Comparison of ENCODE assay signal across 20 mouse cellular contexts in the genomic region with DNA sequence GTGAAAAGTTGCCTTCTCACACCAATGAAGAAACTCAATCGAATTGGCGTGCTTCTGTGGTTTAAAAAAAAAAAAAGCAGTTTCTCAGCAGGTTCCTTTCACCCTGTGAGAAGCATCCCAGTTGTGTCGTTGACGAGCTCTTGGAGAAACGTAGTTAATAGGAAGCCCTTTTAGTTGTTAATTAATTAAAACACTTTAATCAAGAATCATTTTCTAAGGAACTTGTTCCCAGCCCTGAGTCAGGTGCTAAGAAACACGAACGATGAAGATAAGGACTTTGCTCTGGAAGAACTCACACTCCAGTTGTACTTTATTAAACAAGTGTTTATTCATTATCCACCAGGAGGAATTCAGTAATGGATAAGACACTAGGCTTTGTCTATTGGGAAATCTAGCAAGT.
"Had no signal": no experiment of that assay in that cellular context is flagged by ENCODE, and none has a peak within 500 bp of the region (broad histone marks: within the 10 kb centered on the region; RNA-seq: fewer than 3 reads in every experiment).

No protein-coding gene starts in this region.

- H3K9me3 ChIP-seq: limb, embryonic 10.5 days; limb, embryonic 13.5 days; liver, embryonic 12.5 days; liver, embryonic 15.5 days; lung, embryonic 15.5 days had no signal

- H3K27me3 ChIP-seq: limb, embryonic 13.5 days; lung, embryonic 15.5 days had no signal

- H3K4me3 ChIP-seq: limb, embryonic 10.5 days; limb, embryonic 13.5 days; liver, embryonic 12.5 days; liver, embryonic 15.5 days; lung, embryonic 15.5 days had no signal

- DNase-seq: liver; lung, adult 18-20 months; lung, postnatal 10 days; lung, postnatal 36 days; midbrain, embryonic 14.5 days; right cerebral cortex, postnatal 14 days; right cerebral cortex, postnatal 4 days; thymus, adult 2 months; thymus, postnatal 14 days; thymus, postnatal 4 days had no signal

- H3K9ac ChIP-seq: limb, embryonic 13.5 days; liver, embryonic 12.5 days; liver, embryonic 15.5 days; lung, embryonic 15.5 days had no signal

- H3K27ac ChIP-seq: hindbrain, postnatal 0 days; limb, embryonic 10.5 days; limb, embryonic 13.5 days; liver, embryonic 12.5 days; liver, embryonic 15.5 days; lung, embryonic 15.5 days; stomach, postnatal 0 days had no signal

- H3K4me2 ChIP-seq: limb, embryonic 13.5 days; liver, embryonic 12.5 days; liver, embryonic 15.5 days; lung, embryonic 15.5 days; midbrain, embryonic 11.5 days had no signal

- H3K36me3 ChIP-seq: limb, embryonic 10.5 days; limb, embryonic 13.5 days; liver, embryonic 12.5 days; liver, embryonic 15.5 days; lung, embryonic 15.5 days had no signal

- ATAC-seq: hindbrain, postnatal 0 days; inflammation-experienced regulatory T-cells, adult 6 months; intestine, embryonic 16.5 days; liver, embryonic 12.5 days had no signal
